Mouse (Mus musculus) forebrain, embryonic 14.5 days (tissue): ENCODE measurements at regions not wholly inside any gene's neighbourhood (a gene's known extent, or its start where the extent isn't known, plus 50 kb on each side); places are given as distances from the start of the nearest gene placed in this dataset.

ENCODE experiments used
- ATAC-seq: fragments of 200-750 bp; cut with Nextera tagmentation; 2 replicates; pipeline ENCODE4 v1.8.0; 2017; ENCODE audit warnings: mild to moderate bottlenecking, moderate library complexity
- DNase-seq: peaks from one replicate; pipeline ENCODE4 v3.0.0-alpha.2; 2015; ENCODE audit warnings: low spot score
- H3K27ac ChIP-seq: fragments of 300-500 bp; sonication (generic); 2 replicates; pipeline ENCODE4 v1.5.1; 2014; ENCODE audit warnings: low read depth, mild to moderate bottlenecking, control low read depth, low read length, moderate library complexity
- H3K27me3 ChIP-seq: fragments of 300-500 bp; sonication (generic); replicated peaks from 2 replicates; pipeline ENCODE4 v1.6.1; 2014; ENCODE audit warnings: low read length, control low read depth, mixed read lengths; ENCODE audit not compliant: control insufficient read depth, insufficient read depth
- H3K36me3 ChIP-seq: fragments of 300-500 bp; sonication (generic); 2 replicates; pipeline ENCODE4 v1.6.1; 2014; ENCODE audit warnings: low read length, control low read depth; ENCODE audit not compliant: control insufficient read depth, insufficient read depth
- H3K4me1 ChIP-seq: fragments of 300-500 bp; sonication (generic); 2 replicates; pipeline ENCODE4 v1.6.1; 2014; ENCODE audit warnings: antibody characterized with exemption, low read length, control low read depth; ENCODE audit not compliant: control insufficient read depth, insufficient read depth
- H3K4me2 ChIP-seq: fragments of 300-500 bp; sonication (generic); 2 replicates; pipeline ENCODE4 v1.6.1; 2014; ENCODE audit warnings: mild to moderate bottlenecking, control low read depth, low read length
- H3K4me3 ChIP-seq: fragments of 300-500 bp; sonication (generic); 2 replicates; pipeline ENCODE4 v1.5.1; 2014; ENCODE audit warnings: low read depth, low read length, control low read depth
- H3K9ac ChIP-seq: fragments of 300-500 bp; sonication (generic); 2 replicates; pipeline ENCODE4 v1.6.1; 2014; ENCODE audit warnings: mild to moderate bottlenecking, low read length, control low read depth, moderate library complexity
- H3K9me3 ChIP-seq: fragments of 300-500 bp; sonication (generic); replicated peaks from 2 replicates; pipeline ENCODE4 v1.6.1; 2016; ENCODE audit warnings: low read length, control low read depth, mixed read lengths; ENCODE audit not compliant: control insufficient read depth
- WGBS: fragments of 180-500 bp; shearing (Covaris S2); extraction: QIAGEN DNeasy Blood & Tissue Kit; methylation state at CpG from one replicate; pipeline ENCODE4 v1.1.7; 2014; 5-methylcytosine and 5-hydroxymethylcytosine counted together

GRCm38 (mm10) chr16:93245738-93246137, 358.1 kb downstream of the Setd4 start:
- no peak for DNase-seq
- H3K27me3 ChIP-seq, result no peaks in the 10 kb centered on the region
- no peaks in the 10 kb centered on the region for H3K36me3 ChIP-seq
- no peak overlapping the region for H3K4me3 ChIP-seq
- no peak overlapping the region for H3K9ac ChIP-seq
- H3K4me2 ChIP-seq, result no peak overlapping the region
- H3K27ac ChIP-seq, result no peak overlapping the region
- no peak for ATAC-seq
- no peaks in the 10 kb centered on the region; the same call in 1 of the 2 replicates for H3K4me1 ChIP-seq
- H3K9me3 ChIP-seq, result no peaks in the 10 kb centered on the region
- WGBS, result 87% methylated on average over 6 of the region's 6 CpGs

DNA sequence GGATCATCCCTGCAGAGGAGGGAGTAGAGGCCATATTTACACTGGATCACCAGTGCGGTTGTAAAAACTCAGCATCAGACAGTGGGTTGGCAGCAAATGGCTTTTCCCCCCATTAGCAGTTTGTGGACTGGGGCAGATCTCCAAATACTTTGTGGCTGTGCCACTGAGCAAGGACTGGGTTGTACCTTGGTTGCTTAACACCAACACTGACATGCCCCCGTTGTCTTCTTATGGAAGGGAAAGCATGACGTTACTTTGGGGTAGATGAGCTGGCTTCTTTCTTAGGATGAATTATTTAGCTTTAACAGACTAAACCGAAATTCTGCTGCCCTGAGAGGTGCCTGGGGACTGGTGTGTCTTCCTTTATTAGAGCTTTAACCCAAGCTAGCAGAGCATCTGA, 365.0 kb downstream of the Setd4 start:
- no peak for DNase-seq
- Histone ChIP-seq H3K27me3 (no peaks in the 10 kb centered on the region), H3K9me3 (no peaks in the 10 kb centered on the region), H3K36me3 (no peaks in the 10 kb centered on the region), H3K4me1 (no peaks in the 10 kb centered on the region), H3K4me2 (no peak overlapping the region), H3K4me3 (no peak overlapping the region), H3K27ac (no peak overlapping the region), H3K9ac (no peak overlapping the region)
- ATAC-seq, result no peak
- 91% methylated on average over 4 of the region's 4 CpGs for WGBS

- ATAC-seq, result no peak
- 90% methylated on average over 4 of the region's 4 CpGs for WGBS
- no peak overlapping the region for H3K9ac ChIP-seq
- no peak for DNase-seq
- H3K4me1 ChIP-seq, result no peaks in the 10 kb centered on the region
- no peaks in the 10 kb centered on the region for H3K27me3 ChIP-seq
- H3K4me2 ChIP-seq, result no peak overlapping the region
- H3K4me3 ChIP-seq, result no peak overlapping the region
- H3K36me3 ChIP-seq, result no peaks in the 10 kb centered on the region
- H3K9me3 ChIP-seq, result no peaks in the 10 kb centered on the region
- H3K27ac ChIP-seq, result no peak overlapping the region
Observed at GRCm38 (mm10) chr16:93238326-93238725, 365.5 kb downstream of the Setd4 start.

GRCm38 (mm10) chr16:93225644-93226043, 378.2 kb downstream of the Setd4 start:
- no peaks in the 10 kb centered on the region for H3K36me3 ChIP-seq
- no peaks in the 10 kb centered on the region for H3K4me1 ChIP-seq
- H3K4me3 ChIP-seq, result no peak overlapping the region
- no peaks in the 10 kb centered on the region for H3K27me3 ChIP-seq
- no peak overlapping the region for H3K9ac ChIP-seq
- H3K9me3 ChIP-seq, result no peaks in the 10 kb centered on the region
- no peak overlapping the region for H3K4me2 ChIP-seq
- no peak overlapping the region for H3K27ac ChIP-seq
- 89% methylated on average over 7 of the region's 7 CpGs for WGBS
- ATAC-seq (no peak), DNase-seq (no peak)

DNA sequence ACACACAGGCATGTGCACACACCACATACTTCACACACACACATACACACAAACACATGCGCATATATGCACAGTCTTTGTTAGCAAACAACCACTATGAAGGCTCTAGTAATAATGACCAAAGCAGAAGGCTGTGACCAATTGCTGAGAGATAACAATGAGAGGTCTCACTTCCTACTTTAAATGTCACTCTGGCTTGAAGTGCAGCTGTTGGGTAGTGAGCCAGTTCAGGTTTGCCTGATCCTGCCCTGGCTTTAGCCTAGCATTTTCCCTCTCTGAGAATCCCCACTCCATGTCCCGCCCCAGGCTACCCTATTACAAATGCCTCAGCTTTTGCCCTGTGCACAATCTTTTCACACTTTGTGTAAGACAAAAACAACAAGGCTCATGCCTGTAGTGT, 378.7 kb downstream of the Setd4 start:
- Histone ChIP-seq H3K9ac (no peak overlapping the region), H3K4me3 (no peak overlapping the region), H3K4me1 (no peaks in the 10 kb centered on the region), H3K4me2 (no peak overlapping the region), H3K9me3 (no peaks in the 10 kb centered on the region), H3K27ac (no peak overlapping the region), H3K27me3 (no peaks in the 10 kb centered on the region), H3K36me3 (no peaks in the 10 kb centered on the region)
- 82% methylated on average over 2 of the region's 2 CpGs for WGBS
- no peak for ATAC-seq
- no peak for DNase-seq

GRCm38 (mm10) chr16:93219731-93220130, 384.1 kb downstream of the Setd4 start:
- Histone ChIP-seq H3K27me3 (no peaks in the 10 kb centered on the region), H3K4me3 (no peak overlapping the region), H3K4me1 (no peaks in the 10 kb centered on the region), H3K9ac (no peak overlapping the region), H3K9me3 (no peaks in the 10 kb centered on the region), H3K27ac (no peak overlapping the region), H3K36me3 (no peaks in the 10 kb centered on the region), H3K4me2 (no peak overlapping the region)
- DNase-seq (no peak), ATAC-seq (no peak)
- WGBS, result 92% methylated on average over 9 of the region's 9 CpGs

- no peaks in the 10 kb centered on the region for H3K27me3 ChIP-seq
- no peaks in the 10 kb centered on the region for H3K4me1 ChIP-seq
- H3K4me2 ChIP-seq, result no peak overlapping the region
- 65% methylated on average over 10 of the region's 10 CpGs for WGBS
- H3K36me3 ChIP-seq, result no peaks in the 10 kb centered on the region
- ATAC-seq, result no peak
- H3K9me3 ChIP-seq, result no peaks in the 10 kb centered on the region
- no peak for DNase-seq
- no peak overlapping the region for H3K4me3 ChIP-seq
- no peak overlapping the region for H3K9ac ChIP-seq
- no peak overlapping the region for H3K27ac ChIP-seq
Observed at GRCm38 (mm10) chr16:93218402-93218801, 385.5 kb downstream of the Setd4 start.

DNA sequence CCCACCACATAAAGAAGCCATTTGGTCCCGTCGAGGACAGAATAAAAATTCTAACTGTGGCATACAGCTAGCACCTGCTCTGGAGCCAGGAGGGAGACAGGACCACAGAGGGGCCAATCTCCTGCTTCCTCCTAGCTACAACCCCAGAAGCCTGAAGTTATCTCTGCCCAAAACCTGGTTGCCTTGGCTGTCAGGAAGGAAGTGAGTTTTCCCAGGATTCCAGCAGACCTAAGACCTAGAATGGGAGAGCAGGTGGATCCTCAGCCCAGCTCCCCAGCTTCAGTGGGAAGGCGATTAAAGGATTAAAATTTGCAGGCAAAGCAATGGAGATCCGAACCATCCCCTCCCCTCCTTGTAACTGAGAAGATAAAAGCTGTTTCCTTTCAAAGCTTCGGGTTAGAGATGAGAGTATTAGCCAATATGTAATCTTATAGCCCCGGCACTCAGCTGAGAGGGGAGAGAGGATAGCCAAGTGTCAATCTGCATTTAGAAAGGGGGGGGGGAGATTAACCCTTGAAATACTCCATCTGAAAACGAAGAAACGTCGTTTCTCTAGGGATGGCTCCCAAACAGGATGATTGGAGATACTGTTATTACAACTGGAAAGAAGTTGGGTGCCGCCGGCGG, 386.1 kb downstream of the Setd4 start:
- 37% methylated on average over 12 of the region's 12 CpGs for WGBS
- DNase-seq, result peak; percentile 7
- no peak overlapping the region for H3K27ac ChIP-seq
- H3K9me3 ChIP-seq, result no peaks in the 10 kb centered on the region
- H3K4me1 ChIP-seq, result no peaks in the 10 kb centered on the region
- H3K36me3 ChIP-seq, result no peaks in the 10 kb centered on the region
- no peak for ATAC-seq
- no peak overlapping the region for H3K4me3 ChIP-seq
- H3K27me3 ChIP-seq, result no peaks in the 10 kb centered on the region
- no peak overlapping the region; the same call in 1 of the 2 replicates for H3K9ac ChIP-seq
- no peak overlapping the region for H3K4me2 ChIP-seq

GRCm38 (mm10) chr16:93215630-93216029, 388.2 kb downstream of the Setd4 start:
- 90% methylated on average over 4 of the region's 4 CpGs for WGBS
- no peak overlapping the region for H3K4me3 ChIP-seq
- no peak overlapping the region for H3K9ac ChIP-seq
- H3K27me3 ChIP-seq, result no peaks in the 10 kb centered on the region
- H3K36me3 ChIP-seq, result no peaks in the 10 kb centered on the region
- H3K4me2 ChIP-seq, result no peak overlapping the region
- DNase-seq (no peak), ATAC-seq (no peak)
- H3K9me3 ChIP-seq, result no peaks in the 10 kb centered on the region
- no peak overlapping the region for H3K27ac ChIP-seq
- no peaks in the 10 kb centered on the region for H3K4me1 ChIP-seq
